Mouse (Mus musculus): ENCODE results near the gene Mctp2. TPM values are rescaled to one million over a fixed set of nuclear protein-coding genes. Genes with fewer than 3 reads are reported as not detected.

Mctp2 gene
- total and polyA plus RNA-seq, 3 experiments = not detected

DNA sequence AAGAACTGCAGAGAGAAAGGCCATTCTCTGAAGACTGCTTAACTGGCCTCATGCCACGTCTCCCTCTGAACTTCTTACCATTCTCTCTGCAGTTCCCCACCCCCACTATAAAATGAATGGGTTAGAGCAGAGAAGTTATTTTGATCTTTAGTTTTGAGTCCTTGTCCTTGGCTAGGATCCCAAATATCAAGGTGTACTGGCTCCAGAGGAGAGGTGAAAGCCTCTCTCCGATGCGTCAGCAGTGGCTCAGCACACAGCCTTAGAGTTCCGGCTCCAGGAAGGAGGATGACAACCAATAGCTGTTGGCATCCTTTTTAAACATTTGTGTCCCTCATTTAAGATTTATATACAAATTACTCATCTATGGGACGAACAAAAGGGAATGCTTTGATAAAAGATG is 96.2 kb downstream of the Mctp2 start:
- no peaks in the 10 kb centered on the region for H3K4me1 ChIP-seq (ENCODE audit: control insufficient read depth in 1 of 2, insufficient read depth in 2 of 2, low read length in 2 of 2)
- no peaks in the 10 kb centered on the region for H3K79me2 ChIP-seq (ENCODE audit: control insufficient read depth, insufficient read depth, low read length, poor library complexity)
- no peaks in the 10 kb centered on the region; the same call in 1 of the 2 replicates for H3K9me3 ChIP-seq (replicated peaks; ENCODE audit: insufficient read depth, low read length)
- no peak for DNase-seq (ENCODE audit: low read depth, low spot score)
- no peaks in the 10 kb centered on the region for H3K36me3 ChIP-seq (ENCODE audit: control insufficient read depth in 1 of 2, insufficient read depth in 2 of 2, low read length in 2 of 2)
- TF ChIP-seq TBP (IDR thresholded peaks at IDR 0.05; ENCODE audit: low read depth, low read length) = no peak
- TF ChIP-seq ZKSCAN1 (IDR thresholded peaks at IDR 0.05; ENCODE audit: low read depth, low read length) = no peak
- no peak for TF ChIP-seq ZC3H11A (IDR thresholded peaks at IDR 0.05; ENCODE audit: low read depth, low read length)
- no peak for TF ChIP-seq MXI1 (IDR thresholded peaks at IDR 0.05; ENCODE audit: low read depth, low read length)
- no peak overlapping the region for H3K9ac ChIP-seq (ENCODE audit: control insufficient read depth, low read depth, low read length, poor library complexity, severe bottlenecking)
- H3K27ac ChIP-seq (ENCODE audit: control insufficient read depth, low read depth, low read length) = no peak overlapping the region
- no peaks in the 10 kb centered on the region for H3K27me3 ChIP-seq (ENCODE audit: control insufficient read depth in 1 of 2, insufficient read depth in 2 of 2, low read length in 2 of 2)
- H3K4me3 ChIP-seq (ENCODE audit: control insufficient read depth in 1 of 2, insufficient read depth in 1 of 2, low read depth in 2 of 2, low read length in 2 of 2) = no peak overlapping the region

DNA sequence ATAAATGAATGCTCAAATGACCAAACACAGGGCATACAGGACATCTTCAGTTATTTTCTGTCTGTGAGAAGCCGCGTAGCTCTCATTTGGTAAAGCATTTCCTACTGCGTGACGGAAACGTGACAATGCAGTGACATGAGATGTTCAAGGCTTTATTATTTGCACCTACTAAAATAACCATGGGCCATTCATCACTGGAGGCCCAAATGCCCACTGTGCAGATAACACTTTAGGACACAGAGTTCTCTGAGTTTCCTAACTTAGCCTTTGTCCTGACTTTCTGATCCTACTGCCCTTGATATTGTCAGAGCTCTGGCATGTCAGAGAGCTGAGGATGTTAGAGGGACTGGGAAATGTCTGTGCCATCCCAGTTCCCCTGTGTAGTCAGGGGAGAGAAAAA is 97.1 kb downstream of the Mctp2 start:
- no peak overlapping the region for H3K9ac ChIP-seq (ENCODE audit: control insufficient read depth, low read depth, low read length, poor library complexity, severe bottlenecking)
- H3K9me3 ChIP-seq (replicated peaks; ENCODE audit: insufficient read depth, low read length) = no peaks in the 10 kb centered on the region; the same call in 1 of the 2 replicates
- no peak for DNase-seq (ENCODE audit: low read depth, low spot score)
- no peak for TF ChIP-seq MYB (IDR thresholded peaks at IDR 0.05; ENCODE audit: low read depth, low read length)
- no peak for TF ChIP-seq UBTF (IDR thresholded peaks at IDR 0.05; ENCODE audit: borderline replicate concordance, insufficient read depth, low read depth, low read length)
- TF ChIP-seq POLR2AphosphoS2 (IDR thresholded peaks at IDR 0.05; ENCODE audit: low read length) = no peak
- TF ChIP-seq ZC3H11A (IDR thresholded peaks at IDR 0.05; ENCODE audit: low read depth, low read length) = no peak
- TF ChIP-seq KAT2A (conservative IDR thresholded peaks at IDR 0.05; ENCODE audit: low read depth, low read length) = no peak
- no peak for TF ChIP-seq ELF1 (IDR thresholded peaks at IDR 0.05; ENCODE audit: low read depth, low read length)
- H3K27me3 ChIP-seq (ENCODE audit: control insufficient read depth in 1 of 2, insufficient read depth in 2 of 2, low read length in 2 of 2) = no peaks in the 10 kb centered on the region
- no peaks in the 10 kb centered on the region for H3K4me1 ChIP-seq (ENCODE audit: control insufficient read depth in 1 of 2, insufficient read depth in 2 of 2, low read length in 2 of 2)
- H3K36me3 ChIP-seq (ENCODE audit: control insufficient read depth in 1 of 2, insufficient read depth in 2 of 2, low read length in 2 of 2) = no peaks in the 10 kb centered on the region
- H3K79me2 ChIP-seq (ENCODE audit: control insufficient read depth, insufficient read depth, low read length, poor library complexity) = no peaks in the 10 kb centered on the region
- no peak overlapping the region for H3K4me3 ChIP-seq (ENCODE audit: control insufficient read depth in 1 of 2, insufficient read depth in 1 of 2, low read depth in 2 of 2, low read length in 2 of 2)
- no peak overlapping the region for H3K27ac ChIP-seq (ENCODE audit: control insufficient read depth, low read depth, low read length)

- Histone ChIP-seq H3K36me3 (ENCODE audit: control insufficient read depth in 1 of 2, insufficient read depth in 2 of 2, low read length in 2 of 2) (no peaks in the 10 kb centered on the region), H3K79me2 (ENCODE audit: control insufficient read depth, insufficient read depth, low read length, poor library complexity) (no peaks in the 10 kb centered on the region), H3K27me3 (ENCODE audit: control insufficient read depth in 1 of 2, insufficient read depth in 2 of 2, low read length in 2 of 2) (no peaks in the 10 kb centered on the region), H3K9ac (ENCODE audit: control insufficient read depth, low read depth, low read length, poor library complexity, severe bottlenecking) (no peak overlapping the region), H3K4me1 (ENCODE audit: control insufficient read depth in 1 of 2, insufficient read depth in 2 of 2, low read length in 2 of 2) (no peaks in the 10 kb centered on the region), H3K4me3 (ENCODE audit: control insufficient read depth in 1 of 2, insufficient read depth in 1 of 2, low read depth in 2 of 2, low read length in 2 of 2) (no peak overlapping the region), H3K9me3 (replicated peaks; ENCODE audit: insufficient read depth, low read length) (no peaks in the 10 kb centered on the region), H3K27ac (ENCODE audit: control insufficient read depth, low read depth, low read length) (no peak overlapping the region)
- DNase-seq (ENCODE audit: low read depth, low spot score) = no peak
- no peak for TF ChIP-seq CHD2 (IDR thresholded peaks at IDR 0.05; ENCODE audit: low read length)
- TF ChIP-seq ZC3H11A (IDR thresholded peaks at IDR 0.05; ENCODE audit: low read depth, low read length) = no peak
- TF ChIP-seq USF1 (IDR thresholded peaks at IDR 0.05; ENCODE audit: low read depth, low read length) = no peak
- no peak for TF ChIP-seq POLR2AphosphoS2 (IDR thresholded peaks at IDR 0.05; ENCODE audit: low read length)
- no peak for TF ChIP-seq TAL1 (IDR thresholded peaks at IDR 0.05; ENCODE audit: low read length)
- TF ChIP-seq SIN3A (IDR thresholded peaks at IDR 0.05; ENCODE audit: low read length) = no peak
- TF ChIP-seq KAT2A (conservative IDR thresholded peaks at IDR 0.05; ENCODE audit: low read depth, low read length) = no peak
- TF ChIP-seq TCF12 (IDR thresholded peaks at IDR 0.05; ENCODE audit: low read depth, low read length) = no peak
Observed at GRCm38 (mm10) chr7:72206841-72207240, 99.6 kb downstream of the Mctp2 start.
